Mouse (Mus musculus) ovary, adult 18-20 months (tissue): ENCODE measurements at regions not wholly inside any gene's neighbourhood (a gene's known extent, or its start where the extent isn't known, plus 50 kb on each side); places are given as distances from the start of the nearest gene placed in this dataset.
A peak's percentile ranks its signal among the peaks of the same experiment; 100 is the strongest.

ENCODE experiments used
- DNase-seq: peaks from one replicate; pipeline ENCODE4 v3.0.0; 2022; ENCODE audit warnings: low spot score, mixed read lengths

- no peak for DNase-seq
Observed at GRCm38 (mm10) chr12:110027345-110027744, 251.5 kb upstream of the Dio3 start.

DNA sequence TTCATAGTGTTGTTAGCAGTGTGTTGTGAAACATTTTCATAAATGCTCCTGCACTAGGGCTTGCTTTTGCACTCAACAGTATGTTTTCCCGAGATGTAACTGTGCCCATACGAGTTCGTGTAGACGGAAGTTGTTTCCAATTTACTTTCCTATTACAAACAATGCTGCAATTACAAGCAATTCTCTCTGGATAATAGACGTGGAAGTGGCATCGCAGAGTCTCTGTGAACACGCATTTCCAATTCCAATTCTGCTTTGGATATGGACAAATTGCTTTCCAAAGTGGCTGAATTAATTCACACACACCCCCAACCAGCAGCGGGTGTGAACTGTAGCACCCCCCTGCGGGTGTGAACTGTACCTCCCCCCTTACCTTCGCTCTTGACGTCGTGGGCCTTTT lies 250.9 kb upstream of the Dio3 start:
- DNase-seq = no peak

GRCm38 (mm10) chr12:110028646-110029045 lies 250.2 kb upstream of the Dio3 start:
- no peak for DNase-seq

DNA sequence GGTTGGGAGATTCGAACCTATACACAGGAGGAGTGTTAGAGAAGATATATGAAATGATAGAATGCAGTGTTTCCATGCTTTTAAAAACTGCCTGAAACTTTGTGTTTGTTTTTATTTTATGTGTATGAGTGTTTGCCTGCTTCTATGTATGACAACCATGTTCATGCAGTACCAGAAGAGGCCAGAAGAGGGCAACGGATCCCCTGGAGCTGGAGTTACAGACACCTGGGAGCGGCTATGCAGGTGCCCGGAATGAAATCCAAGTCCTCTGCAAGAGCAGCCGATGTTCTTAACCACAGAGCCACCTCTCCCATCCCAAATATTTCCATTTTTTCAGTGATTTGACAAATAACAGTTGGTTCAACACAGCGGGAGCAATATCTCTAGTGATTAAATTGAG lies 247.5 kb upstream of the Dio3 start:
- DNase-seq = no peak

DNA sequence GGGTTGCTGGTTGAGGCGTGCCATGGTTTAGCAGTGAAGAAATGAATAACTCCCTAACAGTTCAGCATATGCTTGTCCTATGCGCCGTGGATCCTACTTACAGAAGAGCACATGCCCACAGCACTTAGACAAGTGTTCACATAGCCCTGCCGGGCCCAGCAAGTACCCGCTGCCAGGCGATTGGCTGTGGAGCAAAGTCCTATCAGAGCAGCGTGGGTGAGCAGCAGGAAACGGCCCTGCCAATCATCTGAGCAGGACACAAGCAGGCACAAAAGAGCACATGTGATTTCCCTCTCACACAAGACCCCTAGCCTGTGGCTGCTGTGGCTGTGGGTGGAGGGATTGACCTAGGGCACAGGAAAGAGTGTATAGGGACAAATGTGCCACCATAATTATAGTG lies 243.7 kb upstream of the Dio3 start:
- DNase-seq = no peak

DNA sequence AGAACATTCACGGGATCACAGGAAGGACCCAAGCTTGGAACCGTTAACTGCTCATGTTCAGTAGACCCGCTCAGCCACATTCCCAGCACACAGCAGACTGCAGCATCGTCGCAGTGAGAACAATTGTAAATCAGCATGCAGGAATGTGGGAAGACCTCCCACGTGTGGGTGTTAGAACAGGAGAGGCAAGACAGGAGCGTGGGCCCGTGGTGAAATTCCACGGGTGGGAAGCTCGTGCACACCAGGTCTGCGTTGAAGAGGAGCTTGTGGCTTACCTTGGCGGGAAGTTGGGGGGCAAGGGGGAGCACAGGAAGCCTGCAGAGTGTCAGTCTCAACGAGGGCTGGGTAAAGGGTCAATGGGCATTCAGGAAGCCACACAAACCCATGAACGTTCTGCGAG lies 238.2 kb upstream of the Dio3 start:
- no peak for DNase-seq

DNA sequence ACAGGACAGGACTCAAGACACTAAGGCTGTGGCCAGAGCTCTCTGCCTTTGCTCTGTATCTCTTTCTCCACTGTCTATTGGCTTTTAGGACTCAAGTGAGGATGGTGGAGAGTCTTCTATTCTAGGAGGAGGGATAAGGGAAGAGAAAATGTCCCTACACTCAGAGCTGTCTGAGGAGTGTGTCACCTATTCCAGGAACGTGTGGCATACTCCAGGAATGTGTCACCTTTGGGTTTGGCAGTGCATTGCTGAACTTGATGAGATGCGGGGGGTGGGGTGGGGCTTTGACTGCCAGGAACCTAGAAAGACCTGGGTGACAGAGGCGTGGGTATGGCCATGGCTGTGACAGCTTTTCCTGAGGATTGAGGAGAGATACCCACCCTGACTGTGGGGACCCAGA lies 237.1 kb upstream of the Dio3 start:
- DNase-seq = no peak

DNA sequence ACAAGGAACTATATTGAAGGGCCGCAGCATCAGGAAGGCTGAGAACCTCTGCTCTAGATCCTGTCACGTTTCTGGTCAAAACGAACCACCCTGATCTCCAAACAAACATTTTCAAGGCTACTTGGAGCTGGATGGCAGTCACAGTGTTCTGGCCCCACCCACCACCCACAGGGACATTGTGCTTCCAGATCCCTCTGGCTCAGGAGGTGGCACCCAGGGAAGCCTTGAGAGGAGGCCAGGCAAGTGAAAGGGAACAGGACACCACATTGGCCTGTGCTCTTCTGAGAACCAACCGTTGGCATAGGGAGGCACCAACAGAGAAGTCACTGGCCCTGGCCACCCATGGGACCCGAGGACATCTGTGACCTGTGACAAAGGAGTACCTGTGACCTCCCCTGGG lies 234.6 kb upstream of the Dio3 start:
- DNase-seq = peak; percentile 40

DNA sequence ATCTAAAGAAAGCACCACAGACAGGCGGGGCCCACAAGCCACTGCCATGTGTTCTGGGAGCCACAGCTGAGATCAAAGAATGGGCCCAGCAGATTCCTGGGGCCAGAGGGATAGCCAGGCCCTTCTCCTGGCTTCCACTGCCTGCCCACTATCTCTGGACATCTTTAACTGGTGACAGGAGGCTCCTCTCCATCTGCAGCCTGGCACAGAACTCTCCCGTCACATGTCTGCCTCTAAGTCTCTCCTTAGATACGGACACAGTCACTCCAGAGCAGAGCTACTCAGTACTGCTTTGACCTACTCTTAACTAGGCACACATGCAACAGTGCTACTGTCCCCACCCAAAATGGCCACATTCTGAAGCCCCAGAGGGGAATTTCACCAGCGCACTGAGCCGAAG lies 234.1 kb upstream of the Dio3 start:
- no peak for DNase-seq

GRCm38 (mm10) chr12:110045770-110046330 lies 233.0 kb upstream of the Dio3 start:
- no peak for DNase-seq

DNA sequence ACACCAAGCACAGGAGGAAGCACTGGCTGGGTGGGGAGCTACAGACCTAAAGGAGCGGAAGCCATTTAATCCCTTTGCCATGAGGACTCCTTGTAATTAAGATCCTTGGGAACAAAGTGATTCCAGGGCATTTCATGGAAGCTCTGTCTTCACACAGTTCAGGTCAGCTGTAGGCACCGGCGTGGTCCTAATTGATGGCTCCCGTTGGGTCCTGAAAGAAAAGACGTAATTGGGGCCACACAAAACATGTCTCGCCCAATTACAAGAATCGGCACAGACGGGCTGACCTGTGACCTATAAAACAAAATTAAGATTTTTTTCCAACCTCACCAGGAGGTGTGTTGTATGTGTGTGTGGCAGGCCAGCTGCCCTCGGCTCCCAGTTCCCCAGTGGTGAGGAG lies 232.3 kb upstream of the Dio3 start:
- no peak for DNase-seq

DNA sequence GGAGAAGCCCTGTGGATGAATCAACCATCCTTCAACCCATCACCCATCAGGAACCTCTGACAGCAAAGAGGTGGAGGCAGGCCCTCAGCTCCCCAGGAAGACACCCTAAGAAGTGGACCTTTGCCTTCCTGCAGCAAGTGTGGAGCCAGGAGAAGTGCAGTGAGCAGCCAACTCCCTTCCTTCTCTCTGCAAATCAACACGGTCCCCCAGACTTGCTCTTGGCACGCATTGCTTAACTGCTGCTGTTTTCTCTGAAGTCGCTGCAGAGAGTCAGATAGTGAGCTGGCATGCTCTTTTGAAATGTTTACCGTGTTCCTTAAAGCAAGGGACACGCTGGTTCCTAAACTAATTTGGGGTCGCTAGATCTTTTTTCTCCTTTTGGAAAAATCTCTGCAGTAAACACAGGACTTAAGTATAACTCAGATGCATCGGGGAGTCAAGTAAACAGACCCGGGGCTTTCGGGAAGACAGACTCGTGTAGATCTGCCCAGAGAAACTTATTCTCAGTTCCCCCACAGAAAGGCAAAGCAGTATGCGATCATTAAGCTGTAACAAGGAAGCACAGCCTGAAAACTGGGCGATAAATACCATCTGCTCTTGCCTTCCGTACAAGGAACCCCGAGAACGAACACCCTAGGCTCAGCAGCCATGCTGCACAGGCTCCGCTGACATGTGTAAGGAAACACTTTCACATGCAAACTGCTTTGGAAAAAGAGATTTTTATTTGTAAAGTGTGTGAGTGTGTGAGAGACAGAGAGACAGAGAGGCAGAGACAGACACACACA lies 231.2 kb upstream of the Dio3 start:
- DNase-seq = peak; percentile 25

DNA sequence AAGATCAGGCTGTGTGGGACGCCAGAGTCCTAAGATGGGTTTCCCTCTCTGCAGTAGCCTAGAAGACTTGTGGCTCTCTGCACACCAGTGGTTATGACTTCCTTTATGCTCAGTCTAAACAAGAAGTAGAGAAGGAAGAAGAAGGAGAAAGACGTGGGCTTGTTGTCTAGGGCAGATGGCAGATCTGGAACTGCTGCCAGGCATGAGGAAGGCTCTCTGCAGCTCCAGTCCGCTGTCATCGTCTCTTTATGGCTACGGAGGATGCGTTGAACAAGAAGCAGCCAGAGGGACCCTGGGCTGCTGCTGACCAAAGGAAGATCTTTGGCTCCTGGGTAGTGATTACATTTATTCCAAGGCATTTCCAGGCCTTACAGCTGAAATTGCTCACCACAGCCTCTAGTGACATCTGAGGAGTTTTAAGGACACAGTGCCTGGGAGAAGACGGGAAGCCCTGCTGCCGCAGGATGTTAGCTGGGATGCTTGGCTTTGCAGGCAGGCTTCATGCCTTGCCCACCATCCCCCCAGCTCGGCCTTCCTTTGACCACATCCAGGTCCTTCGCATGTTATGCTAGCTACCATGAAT lies 229.6 kb upstream of the Dio3 start:
- no peak for DNase-seq

- DNase-seq = no peak
Observed at GRCm38 (mm10) chr12:110059321-110059720, 219.5 kb upstream of the Dio3 start.

- no peak for DNase-seq
Observed at GRCm38 (mm10) chr12:110061961-110062360, 216.9 kb upstream of the Dio3 start.

DNA sequence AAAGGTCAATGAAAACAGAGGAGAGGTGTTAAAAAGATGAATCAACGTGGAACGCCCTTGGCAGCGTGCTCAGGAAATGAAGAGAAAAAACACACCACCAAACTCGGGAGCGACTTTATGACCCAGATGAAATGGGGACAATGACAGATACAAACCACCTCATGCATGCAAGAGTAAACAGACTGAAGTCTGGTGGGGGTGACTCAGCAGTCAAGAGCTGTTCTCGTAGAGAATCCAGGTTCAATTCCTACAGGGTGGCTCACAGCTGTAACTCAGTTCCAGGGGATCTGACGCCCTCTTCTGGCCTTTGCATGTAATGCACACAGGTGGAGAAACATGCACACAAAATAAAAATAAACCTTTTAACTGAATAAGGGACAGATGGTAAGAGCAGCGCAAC lies 215.9 kb upstream of the Dio3 start:
- DNase-seq = no peak

DNA sequence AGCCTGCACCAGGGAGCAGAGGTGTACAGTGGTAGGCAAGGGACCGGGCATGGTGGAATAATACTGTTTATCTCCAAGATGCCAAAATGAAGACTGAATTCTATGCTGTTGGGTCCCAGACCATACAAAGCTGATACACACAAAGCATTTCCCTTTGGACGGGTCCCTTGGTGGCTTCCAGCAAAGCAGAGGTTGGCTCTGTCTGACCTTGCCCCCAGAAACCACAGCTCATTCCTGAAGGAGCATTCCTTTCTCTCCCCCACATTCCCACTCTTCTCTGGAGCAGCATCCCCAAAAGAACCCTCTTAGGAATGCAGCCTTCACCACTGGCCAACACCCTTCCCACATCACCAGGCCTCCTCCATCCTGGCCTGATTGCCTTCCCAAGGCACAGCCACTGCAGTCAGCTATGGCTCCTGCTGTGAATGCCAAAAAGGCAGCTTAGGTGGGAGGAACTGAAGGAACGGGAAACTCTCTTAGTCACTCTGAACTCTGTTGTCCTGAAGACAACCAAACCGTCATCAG lies 212.4 kb upstream of the Dio3 start:
- no peak for DNase-seq

DNA sequence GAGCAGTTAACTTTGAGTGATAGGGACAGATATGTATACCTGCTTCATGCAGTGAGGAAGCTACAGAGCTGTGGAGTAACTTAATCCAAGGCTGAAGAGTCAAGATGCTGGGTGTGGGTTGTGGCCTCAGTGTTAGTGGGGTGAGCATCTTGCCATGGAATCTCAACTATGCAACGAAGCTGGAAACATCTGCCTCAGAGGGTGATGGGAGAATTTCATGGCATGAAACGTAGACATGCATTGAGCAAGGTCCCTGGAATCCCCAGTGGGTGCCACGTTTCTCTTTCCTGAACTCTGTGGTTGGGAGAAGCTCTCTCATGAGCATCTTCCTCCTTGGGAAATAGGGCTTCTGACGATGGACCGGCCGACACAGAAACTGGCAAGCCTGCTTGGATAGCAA lies 208.4 kb upstream of the Dio3 start:
- DNase-seq = no peak

GRCm38 (mm10) chr12:110071823-110072222 lies 207.0 kb upstream of the Dio3 start:
- no peak for DNase-seq

DNA sequence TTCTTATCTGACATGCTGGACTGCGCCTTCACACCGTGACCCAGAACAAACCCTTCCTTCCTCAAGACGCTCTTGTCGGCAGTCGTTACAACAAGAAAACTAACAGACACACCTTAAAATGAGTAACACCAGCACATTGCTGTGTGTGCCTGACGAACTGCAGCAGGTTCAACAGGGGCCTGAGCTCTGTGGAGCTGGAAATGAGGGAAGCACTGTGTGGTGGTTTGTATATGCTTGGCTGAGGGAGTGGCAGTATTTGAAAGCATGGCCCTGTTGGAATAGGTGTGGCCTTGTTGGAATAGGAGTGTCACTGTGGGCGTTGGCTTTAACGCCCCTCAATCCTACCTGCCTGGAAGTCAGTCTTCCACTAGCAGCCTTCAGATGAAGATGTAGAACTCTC lies 203.9 kb upstream of the Dio3 start:
- DNase-seq = no peak

DNA sequence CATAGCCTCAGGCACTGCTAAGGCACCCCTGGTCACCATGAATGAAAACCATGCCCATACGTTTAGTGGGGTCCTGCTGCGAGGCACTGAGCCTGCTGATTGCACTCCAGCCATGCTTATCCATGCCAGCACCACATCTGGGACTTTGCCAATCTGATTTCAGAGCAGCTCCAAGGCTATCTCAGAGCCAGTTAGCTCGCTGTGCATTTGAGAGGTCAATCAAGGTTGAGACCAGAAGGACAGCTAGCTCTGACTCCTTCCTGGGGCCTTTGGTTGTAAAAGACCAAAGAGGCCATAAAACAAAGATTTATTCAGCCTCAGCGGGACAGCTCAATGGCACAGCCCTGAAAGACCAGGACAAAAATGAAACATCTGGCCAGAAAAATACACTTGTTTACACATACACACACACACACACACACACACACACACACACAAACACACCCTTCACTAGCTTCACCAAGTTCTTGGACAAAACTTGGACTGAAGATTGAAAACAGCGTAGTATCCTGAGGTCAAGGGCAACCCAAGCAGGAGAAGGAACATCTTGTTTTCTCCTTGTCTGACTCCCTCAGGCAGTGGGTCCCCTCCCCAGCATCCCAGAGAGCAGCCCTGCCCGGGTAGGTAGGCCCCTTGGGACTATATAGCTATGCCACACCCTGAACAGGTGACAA lies 201.5 kb upstream of the Dio3 start:
- DNase-seq = peak; percentile 77

- DNase-seq = peak; percentile 52
Observed at GRCm38 (mm10) chr12:110078081-110078505, 200.8 kb upstream of the Dio3 start.
